8 mouse cellular contexts compared by ENCODE assay signal in genomic region chr5:92503856-92504618, GRCm38 (mm10). TPM values are rescaled to one million over a fixed set of nuclear protein-coding genes. Genes with fewer than 3 reads are reported as not detected.
A peak's percentile ranks its signal among the peaks of the same experiment; 100 is the strongest.
DNase-seq lines count a peak whose midpoint lies in the region; ATAC-seq and TF ChIP-seq lines count a peak whose summit lies in the region.

No protein-coding gene starts in this region.

- no peak for TF ChIP-seq POLR2A in kidney, adult 2 months (IDR thresholded peaks at IDR 0.05; ENCODE audit: low read depth, low read length)

- no peak for DNase-seq in kidney, adult 2 months
- DNase-seq in kidney, adult 18-20 months = no peak
- peak; percentile 44 for DNase-seq in MEL-GATA-1-ER (ENCODE audit: extremely low read depth, low read depth)
- DNase-seq in hindbrain, embryonic 11.5 days (ENCODE audit: low spot score) = no peak
- DNase-seq in adrenal gland, adult 2 months = no peak
- no peak for DNase-seq in left cerebral cortex, adult 9 months (ENCODE audit: low spot score in 2 of 2)
- DNase-seq in adrenal gland, adult 8-10 months = no peak

- peak overlapping the region; percentile 64 for H3K4me3 ChIP-seq in kidney, adult 2 months (ENCODE audit: insufficient read depth, low read depth, low read length)
- H3K4me3 ChIP-seq in hindbrain, embryonic 11.5 days (ENCODE audit: low read depth, low read length) = peak overlapping the region; percentile 87
- peak overlapping the region; percentile 90 for H3K4me3 ChIP-seq in midbrain, embryonic 12.5 days

- peak overlapping the region; percentile 58 for H3K4me2 ChIP-seq in hindbrain, embryonic 11.5 days (replicated peaks; ENCODE audit: low read depth, low read length)
- H3K4me2 ChIP-seq in midbrain, embryonic 12.5 days (replicated peaks) = peak overlapping the region; percentile 71

- 42% methylated on average over 7 of the region's 7 CpGs for WGBS in kidney, adult 2 months
- 34% methylated on average over 7 of the region's 7 CpGs for WGBS in hindbrain, embryonic 11.5 days
- 31% methylated on average over 7 of the region's 7 CpGs for WGBS in midbrain, embryonic 12.5 days

- peak; percentile 5 for ATAC-seq in hindbrain, embryonic 11.5 days (ENCODE audit: low FRiP score)
- ATAC-seq in midbrain, embryonic 12.5 days (ENCODE audit: low FRiP score, low read depth) = no peak

- H3K27ac ChIP-seq in kidney, adult 2 months (ENCODE audit: insufficient read depth, low read depth, low read length) = peak overlapping the region; percentile 77
- peak overlapping the region; percentile 98 for H3K27ac ChIP-seq in hindbrain, embryonic 11.5 days (ENCODE audit: low read depth, low read length)
- H3K27ac ChIP-seq in midbrain, embryonic 12.5 days (replicated peaks) = peak overlapping the region; percentile 99

- H3K27me3 ChIP-seq in kidney, adult 2 months (replicated peaks; ENCODE audit: control insufficient read depth, insufficient read depth, low read length) = no peaks in the 10 kb centered on the region
- H3K27me3 ChIP-seq in hindbrain, embryonic 11.5 days (ENCODE audit: control insufficient read depth, insufficient read depth, low read length) = no peaks in the 10 kb centered on the region
- no peaks in the 10 kb centered on the region for H3K27me3 ChIP-seq in midbrain, embryonic 12.5 days

- no peaks in the 10 kb centered on the region for H3K36me3 ChIP-seq in kidney, adult 2 months (ENCODE audit: control insufficient read depth, insufficient read depth, low read length)
- no peaks in the 10 kb centered on the region for H3K36me3 ChIP-seq in hindbrain, embryonic 11.5 days (ENCODE audit: control insufficient read depth, insufficient read depth, low read length)
- H3K36me3 ChIP-seq in midbrain, embryonic 12.5 days = no peaks in the 10 kb centered on the region

- H3K4me1 ChIP-seq in kidney, adult 2 months (ENCODE audit: control insufficient read depth, insufficient read depth, low read length) = peaks cover 9% of the 10 kb centered on the region; the same call in 1 of the 2 replicates
- H3K4me1 ChIP-seq in hindbrain, embryonic 11.5 days (replicated peaks; ENCODE audit: control insufficient read depth, insufficient read depth, low read length) = no peaks in the 10 kb centered on the region; the same call in 1 of the 2 replicates
- peaks cover 32% of the 10 kb centered on the region for H3K4me1 ChIP-seq in midbrain, embryonic 12.5 days

- peak overlapping the region; percentile 98 for H3K9ac ChIP-seq in hindbrain, embryonic 11.5 days (ENCODE audit: low read depth, low read length)
- peak overlapping the region; percentile 96 for H3K9ac ChIP-seq in midbrain, embryonic 12.5 days (replicated peaks)

- no peak for TF ChIP-seq CTCF in kidney, adult 2 months (conservative IDR thresholded peaks at IDR 0.05; ENCODE audit: insufficient read depth, insufficient read length, low read depth, low read length)

- H3K9me3 ChIP-seq in hindbrain, embryonic 11.5 days (ENCODE audit: control insufficient read depth, low read length) = no peaks in the 10 kb centered on the region
- no peaks in the 10 kb centered on the region for H3K9me3 ChIP-seq in midbrain, embryonic 12.5 days

RNA-seq across cellular contexts. Expression of gene Scarb2, which starts 2.6 kb away (rescaled TPM):
- 17.7 and 19.9 TPM in 2 replicates for polyA plus RNA-seq in kidney, adult 2 months (2012; rRNA removed)
- polyA plus RNA-seq in hindbrain, embryonic 11.5 days (2014; fragmentation: Nextera tagmentation; extraction: Ambion mirVana) = 11.2 and 11.7 TPM in 2 replicates
- 14.2 and 17.0 TPM in 2 replicates for polyA plus RNA-seq in midbrain, embryonic 12.5 days (2016; fragmentation: Nextera tagmentation; extraction: Ambion mirVana)
- 10 to 100 TPM; 58.7 to 79.0 TPM for total RNA-seq in adrenal gland, adult 2 months (2021)
- 18.1 and 19.6 TPM in 2 replicates for polyA plus RNA-seq in adrenal gland, adult 2 months (2012; rRNA removed)
- 10 to 100 TPM; 66.0 to 88.0 (median 76.6) TPM for total RNA-seq in adrenal gland, adult 8-10 months (2022)

RNA-seq across cellular contexts. Expression of gene Fam47e, which starts 50.8 kb away (rescaled TPM):
- 0.52 and 0.83 TPM in 2 replicates for polyA plus RNA-seq in kidney, adult 2 months (2012; rRNA removed)
- polyA plus RNA-seq in hindbrain, embryonic 11.5 days (2014; fragmentation: Nextera tagmentation; extraction: Ambion mirVana) = 0.22 TPM in 1 of 2 replicates, not detected in the other
- not detected in 2 replicates for polyA plus RNA-seq in midbrain, embryonic 12.5 days (2016; fragmentation: Nextera tagmentation; extraction: Ambion mirVana)
- not detected for total RNA-seq in adrenal gland, adult 2 months (2021)
- polyA plus RNA-seq in adrenal gland, adult 2 months (2012; rRNA removed) = not detected in 2 replicates
- not detected for total RNA-seq in adrenal gland, adult 8-10 months (2022)
